Mouse (Mus musculus) retina, postnatal 1 day (tissue): ENCODE results near the gene Gm10717.
"Not testable (repeated sequence)": the region's sequence is repeated elsewhere in the genome, so short reads cannot be mapped to it uniquely, and the experiment has no call there.

ENCODE experiments used
- DNase-seq: peaks from one replicate; pipeline ENCODE4 v3.0.0-alpha.2; 2012

The Gm10717 gene

DNA sequence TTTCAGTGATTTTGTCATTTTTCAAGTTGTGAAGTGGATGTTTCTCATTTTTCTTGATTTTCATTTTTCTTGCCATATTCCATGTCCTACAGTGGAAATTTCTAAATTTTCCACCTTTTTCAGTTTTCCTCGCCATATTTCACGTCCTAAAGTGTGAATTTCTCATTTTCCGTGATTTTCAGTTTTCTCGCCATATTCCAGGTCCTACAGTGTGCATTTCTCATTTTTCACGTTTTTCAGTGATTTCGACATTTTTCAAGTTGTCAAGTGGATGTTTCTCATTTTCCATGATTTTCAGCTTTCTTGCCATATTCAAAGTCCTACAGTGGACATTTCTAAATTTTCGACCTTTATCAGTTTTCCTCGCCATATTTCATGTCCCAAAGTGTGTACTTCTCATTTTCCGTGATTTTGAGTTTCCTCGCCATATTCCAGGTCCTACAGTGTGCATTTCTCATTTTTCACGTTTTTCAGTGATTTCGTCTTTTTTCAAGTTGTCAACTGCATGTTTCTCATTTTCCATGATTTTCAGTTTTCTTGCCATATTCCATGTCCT, at the start of gene Gm10717:
TSS of gene Gm10717 (plus strand) at position 506 of the 556 bp plus-strand sequence.
- DNase-seq, result not testable (repeated sequence)

DNA sequence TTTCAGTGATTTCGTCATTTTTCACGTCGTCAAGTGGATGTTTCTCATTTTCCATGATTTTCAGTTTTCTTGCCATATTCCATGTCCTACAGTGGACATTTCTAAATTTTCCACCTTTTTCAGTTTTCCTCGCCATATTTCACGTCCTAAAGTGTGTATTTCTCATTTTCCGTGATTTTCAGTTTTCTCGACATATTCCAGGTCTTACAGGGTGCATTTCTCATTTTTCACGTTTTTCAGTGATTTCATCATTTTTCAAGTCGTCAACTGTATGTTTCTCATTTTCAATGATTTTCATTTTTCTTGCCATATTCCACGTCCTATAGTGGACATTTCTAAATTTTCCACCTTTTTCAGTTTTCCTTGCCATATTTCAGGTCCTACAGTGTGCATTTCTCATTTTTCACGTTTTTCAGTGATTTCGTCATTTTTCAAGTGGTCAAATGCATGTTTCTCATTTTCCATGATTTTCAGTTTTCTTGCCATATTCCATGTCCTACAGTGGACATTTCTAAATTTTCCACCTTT, 24.7 kb upstream of the Gm10717 start, which contains the start of gene Gm10722:
TSS of gene Gm10722 (plus strand) at position 478 of the 528 bp plus-strand sequence.
- peak; percentile 64 for DNase-seq

DNA sequence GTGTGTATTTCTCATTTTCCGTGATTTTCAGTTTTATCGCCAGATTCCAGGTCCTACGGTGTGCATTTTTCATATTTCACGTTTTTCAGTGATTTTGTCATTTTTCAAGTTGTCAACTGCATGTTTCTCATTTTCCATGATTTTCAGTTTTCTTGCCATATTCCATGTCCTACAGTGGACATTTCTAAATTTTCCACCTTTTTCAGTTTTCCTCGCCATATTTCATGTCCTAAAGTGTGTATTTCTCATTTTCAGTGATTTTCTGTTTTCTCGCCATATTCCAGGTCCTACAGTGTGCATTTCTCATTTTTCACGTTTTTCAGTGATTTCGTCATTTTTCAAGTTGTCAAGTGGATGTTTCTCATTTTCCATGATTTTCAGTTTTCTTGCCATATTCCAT, 24.2 kb upstream of the Gm10717 start:
- not testable (repeated sequence) for DNase-seq

DNA sequence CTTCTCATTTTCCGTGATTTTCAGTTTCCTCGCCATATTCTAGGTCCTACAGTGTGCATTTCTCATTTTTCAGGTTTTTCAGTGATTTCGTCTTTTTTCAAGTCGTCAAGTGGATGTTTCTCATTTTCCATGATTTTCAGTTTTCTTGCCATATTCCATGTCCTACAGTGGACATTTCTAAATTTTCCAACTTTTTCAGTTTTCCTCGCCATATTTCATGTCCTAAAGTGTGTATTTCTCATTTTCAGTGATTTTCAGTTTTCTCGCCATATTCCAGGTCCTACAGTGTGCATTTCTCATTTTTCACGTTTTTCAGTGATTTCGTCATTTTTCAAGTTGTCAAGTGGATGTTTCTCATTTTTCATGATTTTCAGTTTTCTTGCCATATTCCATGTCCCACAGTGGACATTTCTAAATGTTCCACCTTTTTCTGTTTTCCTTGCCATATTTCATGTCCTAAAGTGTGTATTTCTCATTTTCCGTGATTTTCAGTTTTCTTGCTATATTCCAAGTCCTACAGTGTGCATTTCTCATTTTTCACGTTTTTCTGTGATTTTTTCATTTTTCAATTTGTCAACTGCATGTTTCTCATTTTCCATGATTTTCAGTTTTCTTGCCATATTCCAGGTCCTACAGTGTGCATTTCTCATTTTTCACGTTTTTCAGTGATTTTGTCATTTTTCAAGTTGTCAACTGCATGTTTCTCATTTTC, 23.1 kb upstream of the Gm10717 start:
- peak; percentile 35 for DNase-seq

DNA sequence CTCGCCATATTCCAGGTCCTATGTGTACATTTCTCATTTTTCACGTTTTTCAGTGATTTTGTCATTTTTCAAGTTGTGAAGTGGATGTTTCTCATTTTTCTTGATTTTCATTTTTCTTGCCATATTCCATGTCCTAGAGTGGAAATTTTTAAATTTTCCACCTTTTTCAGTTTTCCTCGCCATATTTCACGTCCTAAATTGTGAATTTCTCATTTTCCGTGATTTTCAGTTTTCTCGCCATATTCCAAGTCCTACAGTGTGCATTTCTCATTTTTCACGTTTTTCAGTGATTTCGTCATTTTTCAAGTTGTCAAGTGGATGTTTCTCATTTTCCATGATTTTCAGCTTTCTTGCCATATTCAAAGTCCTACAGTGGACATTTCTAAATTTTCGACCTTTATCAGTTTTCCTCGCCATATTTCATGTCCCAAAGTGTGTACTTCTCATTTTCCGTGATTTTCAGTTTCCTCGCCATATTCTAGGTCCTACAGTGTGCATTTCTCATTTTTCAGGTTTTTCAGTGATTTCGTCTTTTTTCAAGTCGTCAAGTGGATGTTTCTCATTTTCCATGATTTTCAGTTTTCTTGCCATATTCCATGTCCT, 22.3 kb upstream of the Gm10717 start, which contains the start of gene Gm11168:
TSS of gene Gm11168 (plus strand) at position 553 of the 603 bp plus-strand sequence.
- not testable (repeated sequence) for DNase-seq

DNA sequence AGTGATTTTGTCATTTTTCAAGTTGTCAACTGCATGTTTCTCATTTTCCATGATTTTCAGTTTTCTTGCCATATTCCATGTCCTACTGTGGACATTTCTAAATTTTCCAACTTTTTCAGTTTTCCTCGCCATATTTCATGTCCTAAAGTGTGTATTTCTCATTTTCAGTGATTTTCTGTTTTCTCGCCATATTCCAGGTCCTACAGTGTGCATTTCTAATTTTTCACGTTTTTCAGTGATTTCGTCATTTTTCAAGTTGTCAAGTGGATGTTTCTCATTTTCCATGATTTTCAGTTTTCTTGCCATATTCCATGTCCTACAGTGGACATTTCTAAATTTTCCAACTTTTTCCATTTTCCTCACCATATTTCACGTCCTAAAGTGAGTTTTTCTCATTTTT, 19.0 kb upstream of the Gm10717 start:
- DNase-seq, result not testable (repeated sequence)

DNA sequence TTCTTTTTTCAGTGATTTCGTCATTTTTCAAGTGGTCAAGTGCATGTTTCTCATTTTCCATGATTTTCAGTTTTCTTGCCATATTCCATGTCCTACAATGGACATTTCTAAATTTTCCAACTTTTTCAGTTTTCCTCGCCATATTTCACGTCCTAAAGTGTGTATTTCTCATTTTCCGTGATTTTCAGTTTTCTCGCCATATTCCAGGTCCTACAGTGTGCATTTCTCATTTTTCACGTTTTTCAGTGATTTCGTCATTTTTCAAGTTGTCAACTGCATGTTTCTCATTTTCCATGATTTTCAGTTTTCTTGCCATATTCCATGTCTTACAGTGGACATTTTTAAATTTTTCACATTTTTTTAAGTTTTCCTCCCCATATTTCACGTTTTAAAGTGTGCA, 18.6 kb upstream of the Gm10717 start:
- DNase-seq, result not testable (repeated sequence)

DNA sequence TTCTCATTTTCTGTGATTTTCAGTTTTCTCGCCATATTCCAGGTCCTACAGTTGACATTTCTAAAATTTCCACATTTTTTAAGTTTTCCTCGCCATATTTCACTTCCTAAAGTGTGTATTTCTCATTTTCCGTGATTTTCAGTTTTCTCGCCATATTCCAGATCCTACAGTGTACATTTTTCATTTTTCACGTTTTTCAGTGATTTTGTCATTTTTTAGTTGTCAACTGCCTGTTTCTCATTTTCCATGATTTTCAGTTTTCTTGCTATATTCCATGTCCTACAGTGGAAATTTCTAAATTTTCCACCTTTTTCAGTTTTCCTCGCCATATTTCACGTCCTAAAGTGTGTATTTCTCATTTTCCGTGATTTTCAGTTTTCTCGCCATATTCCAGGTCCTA, 17.9 kb upstream of the Gm10717 start:
- peak; percentile 37 for DNase-seq

DNA sequence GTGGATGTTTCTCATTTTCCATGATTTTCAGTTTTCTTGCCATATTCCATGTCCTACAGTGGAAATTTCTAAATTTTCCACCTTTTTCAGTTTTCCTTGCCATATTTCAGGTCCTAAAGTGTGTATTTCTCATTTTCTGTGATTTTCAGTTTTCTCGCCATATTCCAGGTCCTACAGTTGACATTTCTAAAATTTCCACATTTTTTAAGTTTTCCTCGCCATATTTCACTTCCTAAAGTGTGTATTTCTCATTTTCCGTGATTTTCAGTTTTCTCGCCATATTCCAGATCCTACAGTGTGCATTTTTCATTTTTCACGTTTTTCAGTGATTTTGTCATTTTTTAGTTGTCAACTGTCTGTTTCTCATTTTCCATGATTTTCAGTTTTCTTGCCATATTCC, 15.9 kb upstream of the Gm10717 start:
- DNase-seq, result not testable (repeated sequence)

DNA sequence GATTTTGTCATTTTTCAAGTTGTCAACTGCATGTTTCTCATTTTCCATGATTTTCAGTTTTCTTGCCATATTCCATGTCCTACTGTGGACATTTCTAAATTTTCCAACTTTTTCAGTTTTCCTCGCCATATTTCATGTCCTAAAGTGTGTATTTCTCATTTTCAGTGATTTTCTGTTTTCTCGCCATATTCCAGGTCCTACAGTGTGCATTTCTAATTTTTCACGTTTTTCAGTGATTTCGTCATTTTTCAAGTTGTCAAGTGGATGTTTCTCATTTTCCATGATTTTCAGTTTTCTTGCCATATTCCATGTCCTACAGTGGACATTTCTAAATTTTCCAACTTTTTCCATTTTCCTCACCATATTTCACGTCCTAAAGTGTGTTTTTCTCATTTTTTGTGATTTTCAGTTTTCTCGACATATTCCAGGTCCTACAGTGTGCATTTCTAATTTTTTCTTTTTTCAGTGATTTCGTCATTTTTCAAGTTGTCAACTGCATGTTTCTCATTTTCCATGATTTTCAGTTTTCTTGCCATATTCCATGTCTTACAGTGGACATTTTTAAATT, 13.1 kb upstream of the Gm10717 start:
- DNase-seq, result not testable (repeated sequence)

DNA sequence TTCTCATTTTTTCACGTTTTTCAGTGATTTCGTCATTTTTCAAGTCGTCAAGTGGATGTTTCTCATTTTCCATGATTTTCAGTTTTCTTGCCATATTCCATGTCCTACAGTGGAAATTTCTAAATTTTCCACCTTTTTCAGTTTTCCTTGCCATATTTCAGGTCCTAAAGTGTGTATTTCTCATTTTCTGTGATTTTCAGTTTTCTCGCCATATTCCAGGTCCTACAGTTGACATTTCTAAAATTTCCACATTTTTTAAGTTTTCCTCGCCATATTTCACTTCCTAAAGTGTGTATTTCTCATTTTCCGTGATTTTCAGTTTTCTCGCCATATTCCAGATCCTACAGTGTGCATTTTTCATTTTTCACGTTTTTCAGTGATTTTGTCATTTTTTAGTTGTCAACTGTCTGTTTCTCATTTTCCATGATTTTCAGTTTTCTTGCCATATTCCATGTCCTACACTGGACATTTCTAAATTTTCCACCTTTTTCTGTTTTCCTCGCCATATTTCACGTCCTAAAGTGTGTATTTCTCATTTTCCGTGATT, 12.4 kb upstream of the Gm10717 start, which contains the start of gene Gm10721:
TSS of gene Gm10721 (plus strand) at position 408 of the 547 bp plus-strand sequence.
- DNase-seq, result not testable (repeated sequence)

DNA sequence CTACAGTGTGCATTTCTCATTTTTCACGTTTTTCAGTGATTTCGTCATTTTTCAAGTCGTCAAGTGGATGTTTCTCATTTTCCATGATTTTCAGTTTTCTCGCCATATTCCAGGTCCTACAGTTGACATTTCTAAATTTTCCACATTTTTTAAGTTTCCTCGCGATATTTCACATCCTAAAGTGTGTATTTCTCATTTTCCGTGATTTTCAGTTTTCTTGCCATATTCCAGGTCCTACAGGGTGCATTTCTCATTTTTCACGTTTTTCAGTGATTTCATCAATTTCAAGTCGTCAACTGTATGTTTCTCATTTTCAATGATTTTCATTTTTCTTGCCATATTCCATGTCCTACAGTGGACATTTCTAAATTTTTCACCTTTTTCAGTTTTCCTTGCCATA, 9.9 kb upstream of the Gm10717 start, which contains the start of gene Gm10720:
TSS of gene Gm10720 (plus strand) at position 301 of the 400 bp plus-strand sequence.
- not testable (repeated sequence) for DNase-seq

DNA sequence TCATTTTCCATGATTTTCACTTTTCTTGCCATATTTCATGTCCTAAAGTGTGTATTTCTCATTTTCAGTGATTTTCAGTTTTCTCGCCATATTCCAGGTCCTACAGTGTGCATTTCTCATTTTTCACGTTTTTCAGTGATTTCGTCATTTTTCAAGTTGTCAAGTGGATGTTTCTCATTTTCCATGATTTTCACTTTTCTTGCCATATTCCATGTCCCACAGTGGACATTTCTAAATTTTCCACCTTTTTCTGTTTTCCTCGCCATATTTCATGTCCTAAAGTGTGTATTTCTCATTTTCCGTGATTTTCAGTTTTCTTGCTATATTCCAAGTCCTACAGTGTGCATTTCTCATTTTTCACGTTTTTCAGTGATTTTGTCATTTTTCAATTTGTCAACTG, 9.3 kb upstream of the Gm10717 start:
- not testable (repeated sequence) for DNase-seq

DNA sequence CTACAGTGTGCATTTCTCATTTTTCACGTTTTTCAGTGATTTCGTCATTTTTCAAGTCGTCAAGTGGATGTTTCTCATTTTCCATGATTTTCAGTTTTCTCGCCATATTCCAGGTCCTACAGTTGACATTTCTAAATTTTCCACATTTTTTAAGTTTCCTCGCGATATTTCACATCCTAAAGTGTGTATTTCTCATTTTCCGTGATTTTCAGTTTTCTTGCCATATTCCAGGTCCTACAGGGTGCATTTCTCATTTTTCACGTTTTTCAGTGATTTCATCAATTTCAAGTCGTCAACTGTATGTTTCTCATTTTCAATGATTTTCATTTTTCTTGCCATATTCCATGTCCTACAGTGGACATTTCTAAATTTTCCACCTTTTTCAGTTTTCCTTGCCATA, 8.1 kb upstream of the Gm10717 start, which contains the start of gene Gm10719:
TSS of gene Gm10719 (plus strand) at position 301 of the 400 bp plus-strand sequence.
- not testable (repeated sequence) for DNase-seq

DNA sequence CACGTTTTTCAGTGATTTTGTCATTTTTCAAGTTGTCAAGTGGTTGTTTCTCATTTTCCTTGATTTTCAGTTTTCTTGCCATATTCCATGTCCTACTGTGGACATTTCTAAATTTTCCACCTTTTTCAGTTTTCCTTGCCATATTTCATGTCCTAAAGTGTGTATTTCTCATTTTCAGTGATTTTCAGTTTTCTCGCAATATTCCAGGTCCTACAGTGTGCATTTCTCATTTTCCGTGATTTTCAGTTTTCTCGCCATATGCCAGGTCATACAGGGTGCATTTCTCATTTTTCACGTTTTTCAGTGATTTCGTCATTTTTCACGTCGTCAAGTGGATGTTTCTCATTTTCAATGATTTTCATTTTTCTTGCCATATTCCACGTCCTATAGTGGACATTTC, 6.3 kb upstream of the Gm10717 start:
- not testable (repeated sequence) for DNase-seq

DNA sequence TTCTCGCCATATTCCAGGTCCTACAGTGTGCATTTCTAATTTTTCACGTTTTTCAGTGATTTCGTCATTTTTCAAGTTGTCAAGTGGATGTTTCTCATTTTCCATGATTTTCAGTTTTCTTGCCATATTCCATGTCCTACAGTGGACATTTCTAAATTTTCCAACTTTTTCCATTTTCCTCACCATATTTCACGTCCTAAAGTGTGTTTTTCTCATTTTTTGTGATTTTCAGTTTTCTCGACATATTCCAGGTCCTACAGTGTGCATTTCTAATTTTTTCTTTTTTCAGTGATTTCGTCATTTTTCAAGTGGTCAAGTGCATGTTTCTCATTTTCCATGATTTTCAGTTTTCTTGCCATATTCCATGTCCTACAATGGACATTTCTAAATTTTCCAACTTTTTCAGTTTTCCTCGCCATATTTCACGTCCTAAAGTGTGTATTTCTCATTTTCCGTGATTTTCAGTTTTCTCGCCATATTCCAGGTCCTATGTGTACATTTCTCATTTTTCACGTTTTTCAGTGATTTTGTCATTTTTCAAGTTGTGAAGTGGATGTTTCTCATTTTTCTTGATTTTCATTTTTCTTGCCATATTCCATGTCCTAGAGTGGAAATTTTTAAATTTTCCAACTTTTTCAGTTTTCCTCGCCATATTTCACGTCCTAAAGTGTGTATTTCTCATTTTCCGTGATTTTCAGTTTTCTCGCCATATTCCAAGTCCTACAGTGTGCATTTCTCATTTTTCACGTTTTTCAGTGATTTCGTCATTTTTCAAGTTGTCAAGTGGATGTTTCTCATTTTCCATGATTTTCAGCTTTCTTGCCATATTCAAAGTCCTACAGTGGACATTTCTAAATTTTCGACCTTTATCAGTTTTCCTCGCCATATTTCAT, 5.1 kb upstream of the Gm10717 start:
- not testable (repeated sequence) for DNase-seq

DNA sequence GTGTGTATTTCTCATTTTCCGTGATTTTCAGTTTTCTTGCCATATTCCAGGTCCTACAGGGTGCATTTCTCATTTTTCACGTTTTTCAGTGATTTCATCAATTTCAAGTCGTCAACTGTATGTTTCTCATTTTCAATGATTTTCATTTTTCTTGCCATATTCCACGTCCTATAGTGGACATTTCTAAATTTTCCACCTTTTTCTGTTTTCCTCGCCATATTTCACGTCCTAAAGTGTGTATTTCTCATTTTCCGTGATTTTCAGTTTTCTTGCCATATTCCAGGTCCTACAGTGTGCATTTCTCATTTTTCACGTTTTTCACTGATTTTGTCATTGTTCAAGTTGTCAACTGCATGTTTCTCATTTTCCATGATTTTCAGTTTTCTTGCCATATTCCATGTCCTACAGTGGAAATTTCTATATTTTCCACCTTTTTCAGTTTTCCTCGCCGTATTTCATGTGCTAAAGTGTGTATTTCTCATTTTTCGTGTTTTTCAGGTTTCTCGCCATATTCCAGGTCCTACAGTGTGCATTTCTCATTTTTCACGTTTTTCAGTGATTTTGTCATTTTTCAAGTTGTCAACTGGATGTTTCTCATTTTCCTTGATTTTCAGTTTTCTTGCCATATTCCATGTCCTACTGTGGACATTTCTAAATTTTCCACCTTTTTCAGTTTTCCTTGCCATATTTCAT, 2.8 kb upstream of the Gm10717 start:
- peak; percentile 36 for DNase-seq

DNA sequence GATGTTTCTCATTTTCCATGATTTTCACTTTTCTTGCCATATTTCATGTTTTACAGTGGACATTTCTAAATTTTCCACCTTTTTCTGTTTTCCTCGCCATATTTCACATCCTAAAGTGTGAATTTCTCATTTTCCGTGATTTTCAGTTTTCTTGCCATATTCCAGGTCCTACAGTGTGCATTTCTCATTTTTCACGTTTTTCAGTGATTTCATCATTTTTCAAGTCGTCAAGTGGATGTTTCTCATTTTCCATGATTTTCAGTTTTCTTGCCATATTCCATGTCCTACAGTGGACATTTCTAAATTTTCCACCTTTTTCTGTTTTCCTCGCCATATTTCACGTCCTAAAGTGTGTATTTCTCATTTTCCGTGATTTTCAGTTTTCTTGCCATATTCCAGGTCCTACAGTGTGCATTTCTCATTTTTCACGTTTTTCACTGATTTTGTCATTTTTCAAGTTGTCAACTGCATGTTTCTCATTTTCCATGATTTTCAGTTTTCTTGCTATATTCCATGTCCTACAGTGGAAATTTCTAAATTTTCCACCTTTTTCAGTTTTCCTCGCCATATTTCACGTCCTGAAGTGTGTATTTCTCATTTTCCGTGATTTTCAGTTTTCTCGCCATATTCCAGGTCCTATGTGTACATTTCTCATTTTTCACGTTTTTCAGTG, 1.8 kb upstream of the Gm10717 start, which contains the start of gene Gm10718:
TSS of gene Gm10718 (plus strand) at position 236 of the 673 bp plus-strand sequence.
- not testable (repeated sequence) for DNase-seq

DNA sequence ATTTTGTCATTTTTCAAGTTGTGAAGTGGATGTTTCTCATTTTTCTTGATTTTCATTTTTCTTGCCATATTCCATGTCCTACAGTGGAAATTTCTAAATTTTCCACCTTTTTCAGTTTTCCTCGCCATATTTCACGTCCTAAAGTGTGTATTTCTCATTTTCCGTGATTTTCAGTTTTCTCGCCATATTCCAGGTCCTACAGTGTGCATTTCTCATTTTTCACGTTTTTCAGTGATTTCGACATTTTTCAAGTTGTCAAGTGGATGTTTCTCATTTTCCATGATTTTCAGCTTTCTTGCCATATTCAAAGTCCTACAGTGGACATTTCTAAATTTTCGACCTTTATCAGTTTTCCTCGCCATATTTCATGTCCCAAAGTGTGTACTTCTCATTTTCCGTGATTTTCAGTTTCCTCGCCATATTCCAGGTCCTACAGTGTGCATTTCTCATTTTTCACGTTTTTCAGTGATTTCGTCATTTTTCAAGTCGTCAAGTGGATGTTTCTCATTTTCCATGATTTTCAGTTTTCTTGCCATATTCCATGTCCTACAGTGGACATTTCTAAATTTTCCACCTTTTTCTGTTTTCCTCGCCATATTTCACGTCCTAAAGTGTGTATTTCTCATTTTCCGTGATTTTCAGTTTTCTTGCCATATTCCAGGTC, 1.1 kb upstream of the Gm10717 start:
- not testable (repeated sequence) for DNase-seq

DNA sequence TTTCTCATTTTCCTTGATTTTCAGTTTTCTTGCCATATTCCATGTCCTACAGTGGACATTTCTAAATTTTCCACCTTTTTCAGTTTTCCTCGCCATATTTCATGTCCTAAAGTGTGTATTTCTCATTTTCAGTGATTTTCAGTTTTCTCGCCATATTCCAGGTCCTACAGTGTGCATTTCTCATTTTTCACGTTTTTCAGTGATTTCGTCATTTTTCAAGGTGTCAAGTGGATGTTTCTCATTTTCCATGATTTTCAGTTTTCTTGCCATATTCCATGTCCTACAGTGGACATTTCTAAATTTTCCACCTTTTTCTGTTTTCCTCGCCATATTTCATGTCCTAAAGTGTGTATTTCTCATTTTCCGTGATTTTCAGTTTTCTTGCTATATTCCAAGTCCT, 436 bp downstream of the Gm10717 start:
- not testable (repeated sequence) for DNase-seq
